Mouse (Mus musculus) G1E (cell line): ENCODE data around the gene Adgra1.

Source experiments
- CTCF ChIP-seq: IDR thresholded peaks from 2 replicates; pipeline ENCODE4 v1.5.1; 2012; ENCODE audit warnings: low read depth, low read length, inconsistent platforms, mixed read lengths
- GATA1 ChIP-seq: IDR thresholded peaks from 2 replicates; pipeline ENCODE4 v1.6.1; 2012; ENCODE audit warnings: borderline replicate concordance, low read length, inconsistent platforms, mixed read lengths
- TAL1 ChIP-seq: conservative IDR thresholded peaks from 2 replicates; pipeline ENCODE4 v1.6.1; 2012; ENCODE audit warnings: low read depth, low read length, inconsistent platforms, mixed read lengths

- no peak for TF ChIP-seq CTCF
- TF ChIP-seq GATA1: no peak
- no peak for TF ChIP-seq TAL1
Measured at GRCm38 (mm10) chr7:139918262-139918661, 84.3 kb downstream of the Adgra1 start.
